Mouse (Mus musculus): ENCODE measurements around the gene Oaf. TPM values are rescaled to one million over a fixed set of nuclear protein-coding genes. Genes with fewer than 3 reads are reported as not detected.

Oaf gene
- total and polyA plus RNA-seq, 3 experiments = not detected

DNA sequence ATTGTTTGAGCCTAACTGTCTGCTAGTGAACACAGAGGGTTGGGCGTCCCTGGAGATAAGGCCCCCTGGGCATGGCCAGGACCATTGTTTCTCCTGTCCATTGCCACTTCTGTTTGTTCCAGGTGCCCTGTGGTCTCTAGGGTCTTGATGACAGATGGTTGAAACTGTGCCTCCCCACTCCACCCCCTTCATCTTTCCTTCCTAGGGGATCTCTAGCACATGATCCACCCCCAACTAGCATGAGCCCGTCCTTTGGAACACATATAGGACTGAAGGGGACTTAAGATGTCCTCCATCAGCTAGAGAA, 836 bp upstream of the Oaf start:
- TF ChIP-seq ELF1 (IDR thresholded peaks at IDR 0.05; ENCODE audit: low read depth, low read length) (no peak), BHLHE40 (IDR thresholded peaks at IDR 0.05; ENCODE audit: low read depth, low read length) (no peak), TCF12 (IDR thresholded peaks at IDR 0.05; ENCODE audit: low read depth, low read length) (no peak), USF1 (IDR thresholded peaks at IDR 0.05; ENCODE audit: low read depth, low read length) (no peak), CTCF (conservative IDR thresholded peaks at IDR 0.05 in 1 of 2, IDR thresholded peaks at IDR 0.05 in 1 of 2; ENCODE audit: low read depth in 2 of 2, low read length in 2 of 2) (no peak), JUN (IDR thresholded peaks at IDR 0.05; ENCODE audit: insufficient read depth, low read depth, low read length) (no peak), JUND (conservative IDR thresholded peaks at IDR 0.05; ENCODE audit: low read depth, low read length) (no peak), POLR2AphosphoS2 (IDR thresholded peaks at IDR 0.05; ENCODE audit: low read depth, low read length) (no peak), POLR2A (IDR thresholded peaks at IDR 0.05; ENCODE audit: low read depth, low read length) (no peak), ZNF384 (IDR thresholded peaks at IDR 0.05; ENCODE audit: low read depth, low read length) (no peak)
- Histone ChIP-seq H3K27me3 (replicated peaks) (peaks cover 7% of the 10 kb centered on the region), H3K79me2 (replicated peaks; ENCODE audit: control insufficient read depth, extremely low read depth, insufficient read depth, poor library complexity, severe bottlenecking) (no peaks in the 10 kb centered on the region), H3K4me1 (ENCODE audit: control insufficient read depth in 1 of 2, insufficient read depth in 2 of 2) (peaks cover 0 to 28% of the 10 kb centered on the region in 2 experiments; a peak in 2 of 4 replicates), H3K9me3 (replicated peaks; ENCODE audit: low read length) (no peaks in the 10 kb centered on the region), H3K36me3 (replicated peaks in 1 of 2; ENCODE audit: control insufficient read depth in 1 of 2, insufficient read depth in 1 of 2, low read length in 1 of 2) (no peaks in the 10 kb centered on the region), H3K4me2 (ENCODE audit: insufficient read depth, low read depth, poor library complexity, severe bottlenecking) (no peak overlapping the region), H3K27ac (ENCODE audit: insufficient read depth, low read depth) (no peak overlapping the region), H3K9ac (ENCODE audit: insufficient read depth, low read depth) (no peak overlapping the region), H3K4me3 (replicated peaks in 1 of 3; ENCODE audit: low read depth in 2 of 3, low read length in 2 of 3, poor library complexity in 1 of 3) (no peak overlapping the region)
- dilution Hi-C loops (cut with MboI; ENCODE audit: extremely low pct_ligation_motif_present, extremely low pct_unique_long_range_greater_than_20kb, low sequenced_read_pairs) = no loop called here
- in situ Hi-C loops (cut with MboI; ENCODE audit: low pct_ligation_motif_present, low pct_unique_long_range_greater_than_20kb, low sequenced_read_pairs) = no loop called here
- no peak for DNase-seq (ENCODE audit: extremely low read depth)

DNA sequence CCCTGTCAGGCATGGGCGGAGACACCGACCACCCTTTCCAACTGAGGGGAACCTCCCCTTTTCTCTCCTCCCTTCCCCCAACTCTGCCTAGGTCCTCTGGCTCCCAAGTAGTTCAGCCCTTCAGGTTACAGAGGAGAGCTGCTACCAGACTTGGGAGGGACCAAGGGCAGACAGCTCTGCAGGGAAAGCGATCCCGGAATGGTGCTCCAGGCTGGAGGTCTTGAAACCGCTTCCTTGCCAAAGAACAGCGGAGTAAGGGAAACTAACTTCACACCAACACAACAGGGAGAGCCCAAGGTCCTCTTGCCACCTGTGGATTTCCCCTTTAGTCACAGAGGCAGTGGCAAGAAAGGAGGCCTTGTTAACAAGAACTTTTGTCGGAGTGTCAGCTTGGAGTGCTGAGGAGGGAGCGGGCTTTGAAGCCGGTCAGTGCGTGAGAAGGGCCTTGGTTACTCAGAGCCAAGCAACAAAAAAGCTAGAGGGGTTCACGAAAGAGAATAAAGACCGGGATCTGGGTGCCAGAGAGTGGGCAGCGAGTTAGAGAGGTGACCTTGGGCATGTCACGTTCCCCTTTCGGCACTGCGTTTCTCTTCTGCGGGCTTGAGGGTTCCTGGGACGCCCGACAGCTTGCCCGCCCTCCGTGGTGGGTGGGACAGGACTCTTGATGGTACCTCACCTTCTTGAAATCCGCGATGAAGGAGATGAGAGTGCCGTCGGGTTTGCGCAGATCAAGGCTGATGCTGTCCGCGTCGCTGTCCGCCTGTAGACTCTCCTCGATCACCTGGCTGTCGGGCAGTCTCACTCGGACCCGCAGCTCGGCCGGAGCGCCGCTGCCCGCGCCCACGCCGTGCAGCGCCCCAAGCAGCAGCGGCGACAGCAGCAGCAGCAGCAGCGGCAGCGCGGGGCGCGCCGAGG, 823 bp downstream of the Oaf start:
- H3K9ac ChIP-seq (ENCODE audit: insufficient read depth, low read depth) = no peak overlapping the region
- no peak overlapping the region for H3K4me3 ChIP-seq (replicated peaks in 1 of 3; ENCODE audit: low read depth in 2 of 3, low read length in 2 of 3, poor library complexity in 1 of 3)
- peaks cover 7% of the 10 kb centered on the region for H3K27me3 ChIP-seq (replicated peaks)
- H3K27ac ChIP-seq (ENCODE audit: insufficient read depth, low read depth) = no peak overlapping the region
- no peak overlapping the region for H3K4me2 ChIP-seq (ENCODE audit: insufficient read depth, low read depth, poor library complexity, severe bottlenecking)
- TF ChIP-seq POLR2A (IDR thresholded peaks at IDR 0.05; ENCODE audit: low read depth, low read length) (no peak), ETS1 (conservative IDR thresholded peaks at IDR 0.05; ENCODE audit: low read depth, low read length) (no peak), ZNF384 (IDR thresholded peaks at IDR 0.05; ENCODE audit: low read depth, low read length) (no peak), ELF1 (IDR thresholded peaks at IDR 0.05; ENCODE audit: low read depth, low read length) (no peak), USF1 (IDR thresholded peaks at IDR 0.05; ENCODE audit: low read depth, low read length) (no peak), SIN3A (IDR thresholded peaks at IDR 0.05; ENCODE audit: low read length) (no peak), RCOR1 (conservative IDR thresholded peaks at IDR 0.05; ENCODE audit: low read depth, low read length) (no peak), POLR2AphosphoS2 (IDR thresholded peaks at IDR 0.05; ENCODE audit: low read depth, low read length) (no peak), CTCF (conservative IDR thresholded peaks at IDR 0.05 in 1 of 2, IDR thresholded peaks at IDR 0.05 in 1 of 2; ENCODE audit: low read depth in 2 of 2, low read length in 2 of 2) (no peak)
- H3K79me2 ChIP-seq (replicated peaks; ENCODE audit: control insufficient read depth, extremely low read depth, insufficient read depth, poor library complexity, severe bottlenecking) = no peaks in the 10 kb centered on the region
- dilution Hi-C loops (cut with MboI; ENCODE audit: extremely low pct_ligation_motif_present, extremely low pct_unique_long_range_greater_than_20kb, low sequenced_read_pairs) (no loop called here), in situ Hi-C loops (cut with MboI; ENCODE audit: low pct_ligation_motif_present, low pct_unique_long_range_greater_than_20kb, low sequenced_read_pairs) (no loop called here)
- peaks cover 0 to 28% of the 10 kb centered on the region in 2 experiments; a peak in 2 of 4 replicates for H3K4me1 ChIP-seq (ENCODE audit: control insufficient read depth in 1 of 2, insufficient read depth in 2 of 2)
- H3K36me3 ChIP-seq (replicated peaks in 1 of 2; ENCODE audit: control insufficient read depth in 1 of 2, insufficient read depth in 1 of 2, low read length in 1 of 2) = no peaks in the 10 kb centered on the region
- no peak for DNase-seq (ENCODE audit: extremely low read depth)
- H3K9me3 ChIP-seq (replicated peaks; ENCODE audit: low read length) = no peaks in the 10 kb centered on the region

Data from CH12.LX (cell line).